Mouse (Mus musculus): Measurements from ENCODE around the gene Cbln3.

Gene Cbln3

DNA sequence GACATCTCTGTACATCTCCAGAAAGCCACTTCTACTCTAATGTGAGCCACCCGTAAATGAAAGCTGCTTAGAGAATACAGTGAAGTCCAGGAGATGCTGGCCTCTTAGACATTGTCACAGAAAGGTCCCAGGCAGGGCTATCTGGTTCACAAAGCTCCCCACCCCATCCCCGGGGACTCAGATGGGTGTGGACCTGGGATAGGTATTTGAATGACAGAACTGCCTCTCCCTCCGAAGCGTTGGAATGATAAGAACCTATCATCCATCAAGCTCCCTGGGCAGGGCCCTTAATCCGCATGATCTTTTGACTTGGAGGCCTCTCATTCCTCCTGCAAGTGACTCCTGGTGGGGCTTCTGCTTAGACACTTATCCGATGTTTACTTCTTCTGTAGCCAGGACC, 33.3 kb downstream of the Cbln3 start:
- DNase-seq (ENCODE audit: low spot score in 2 of 2), result no peak

DNA sequence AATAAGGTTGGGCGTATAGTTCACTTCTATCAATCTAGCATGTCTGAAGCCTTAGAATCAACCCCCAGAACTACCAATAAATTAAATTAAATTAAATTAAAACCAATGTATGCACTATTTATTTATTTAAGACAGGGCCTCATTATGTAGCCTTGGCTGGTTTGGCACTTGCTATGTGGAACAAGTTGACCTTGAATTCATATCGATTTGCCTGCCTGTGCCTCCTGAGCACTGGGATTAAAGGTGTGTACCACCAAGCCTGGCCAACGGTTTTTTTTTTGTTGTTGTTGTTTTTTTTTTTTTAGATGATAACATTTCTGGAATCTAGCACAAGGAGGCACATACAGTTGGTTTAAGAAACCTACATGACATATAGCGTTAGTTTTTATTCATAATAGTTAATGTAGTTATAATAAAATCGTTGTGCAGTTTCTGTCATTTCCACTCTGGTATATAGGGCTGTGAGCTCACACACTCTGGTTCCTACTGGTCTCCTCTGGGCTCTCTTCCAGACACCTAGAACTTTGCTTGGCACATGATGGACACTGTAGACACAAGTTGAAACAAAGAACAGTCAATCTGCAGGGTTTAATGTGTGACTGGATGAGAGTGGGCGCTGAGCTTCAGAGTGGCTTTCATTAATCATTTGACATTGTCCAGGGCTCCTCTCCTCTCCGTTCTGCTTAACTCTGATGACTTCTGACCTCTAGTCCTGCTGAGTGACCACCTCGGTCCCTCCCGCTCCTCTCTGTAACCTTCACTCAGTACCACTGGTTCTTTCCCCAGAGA, 38.5 kb downstream of the Cbln3 start:
- DNase-seq (ENCODE audit: low spot score in 2 of 2), result no peak

- DNase-seq (ENCODE audit: low spot score in 2 of 2), result no peak
Observed at GRCm38 (mm10) chr14:55842794-55843193, 41.4 kb downstream of the Cbln3 start.

GRCm38 (mm10) chr14:55840853-55841366, 43.3 kb downstream of the Cbln3 start:
- DNase-seq (ENCODE audit: low spot score in 2 of 2), result no peak

DNA sequence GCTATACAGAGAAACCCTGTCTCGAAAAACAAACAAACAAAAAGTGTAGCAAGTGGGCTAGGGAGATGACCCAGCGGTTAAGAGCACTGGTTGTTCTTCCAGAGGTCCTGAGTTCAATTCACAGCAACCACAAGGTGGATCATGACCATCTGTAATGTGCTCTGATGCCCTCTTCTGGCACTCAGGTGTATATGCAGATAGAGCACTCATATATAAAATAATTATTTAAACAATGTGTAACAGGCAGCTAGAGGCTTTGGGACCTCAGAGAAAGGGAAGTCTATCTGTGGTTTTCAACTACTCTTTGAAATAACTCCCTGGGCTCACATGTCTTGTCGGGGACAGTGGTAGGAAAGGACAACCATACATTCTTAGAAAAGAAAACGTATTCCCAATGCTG, 45.5 kb downstream of the Cbln3 start:
- DNase-seq (ENCODE audit: low spot score in 2 of 2), result no peak

GRCm38 (mm10) chr14:55838312-55838711, 45.9 kb downstream of the Cbln3 start:
- DNase-seq (ENCODE audit: low spot score in 2 of 2), result no peak

DNA sequence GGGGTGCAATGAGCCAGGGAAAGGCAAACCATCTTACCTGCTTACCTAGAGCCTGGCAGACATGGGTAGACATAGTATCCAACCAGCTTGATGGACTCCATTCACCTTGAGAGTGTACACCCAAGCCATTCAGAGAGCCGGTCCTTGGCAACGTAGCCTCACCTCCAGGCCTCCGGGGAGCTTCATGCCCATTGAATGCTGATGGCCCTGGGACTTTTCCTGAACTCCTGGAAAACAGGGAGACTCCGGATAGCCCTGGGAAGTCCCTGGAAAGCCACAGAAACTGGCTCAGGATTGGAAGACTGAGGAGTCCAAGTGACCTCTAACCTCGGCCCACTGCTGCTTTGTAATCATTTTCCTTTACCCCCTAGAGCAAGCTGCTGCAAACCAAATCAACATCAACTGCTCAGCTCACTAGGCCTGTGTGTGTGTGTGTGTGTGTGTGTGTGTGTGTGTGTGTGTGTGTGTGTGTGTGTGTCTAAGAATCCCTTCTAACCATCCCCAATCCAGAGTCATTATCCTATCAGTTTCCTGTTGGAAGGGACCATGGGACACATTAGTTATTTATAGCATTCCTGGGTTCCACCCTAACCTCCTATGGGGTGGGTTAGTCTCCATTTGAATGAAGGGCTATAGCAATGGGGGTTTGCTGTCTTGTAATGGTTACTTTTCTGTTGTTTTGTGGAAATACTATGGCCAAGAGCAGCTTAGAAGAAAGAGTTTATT, 49.2 kb downstream of the Cbln3 start:
- DNase-seq (ENCODE audit: low spot score in 2 of 2), result no peak

DNA sequence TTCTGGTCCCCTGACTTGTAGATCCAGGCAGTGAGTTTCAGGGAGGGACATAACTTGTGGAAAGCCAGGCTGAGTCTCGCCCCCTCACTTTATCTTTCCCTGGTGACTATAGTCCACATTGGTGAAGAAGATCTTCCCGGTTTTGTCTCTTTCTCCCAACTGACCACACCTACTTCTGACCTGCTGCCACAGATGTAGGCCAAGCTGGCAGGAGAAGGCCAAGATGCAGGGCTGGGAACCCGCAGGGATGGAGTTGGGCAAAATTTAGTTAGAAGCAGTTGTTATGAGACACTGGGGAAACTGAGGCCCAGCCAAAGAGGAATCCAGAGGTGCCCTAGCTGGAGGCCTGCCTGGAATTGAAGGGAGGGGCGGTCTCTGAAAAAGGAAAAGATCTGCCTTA, 51.1 kb downstream of the Cbln3 start:
- DNase-seq (ENCODE audit: low spot score in 2 of 2), result no peak

DNA sequence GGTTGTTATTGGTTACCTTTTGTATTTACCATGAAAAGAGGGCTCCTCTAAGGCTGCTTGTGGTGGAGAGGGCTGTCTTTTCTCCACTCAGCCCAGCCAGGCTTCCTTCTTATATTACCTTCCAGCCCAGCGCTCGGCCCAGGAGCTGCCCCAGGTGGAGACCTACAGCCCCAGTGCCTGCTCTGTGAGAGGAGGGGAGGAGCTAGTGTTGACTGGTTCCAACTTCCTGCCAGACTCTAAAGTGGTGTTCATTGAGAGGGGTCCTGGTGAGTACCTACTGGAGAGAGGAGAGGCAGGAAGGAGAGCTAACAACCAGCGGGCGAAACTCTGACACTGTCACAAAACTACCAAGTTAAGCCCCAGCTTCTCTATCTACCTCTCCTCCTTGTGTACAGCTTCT, 53.9 kb downstream of the Cbln3 start:
- DNase-seq (ENCODE audit: low spot score in 2 of 2), result peak in 1 of 2 experiments; percentile 14

GRCm38 (mm10) chr14:55829854-55830253, 54.3 kb downstream of the Cbln3 start:
- DNase-seq (ENCODE audit: low spot score in 2 of 2), result peak in 1 of 2 experiments; percentile 14
